Mouse (Mus musculus) kidney, embryonic 14.5 days (tissue): ENCODE measurements around the gene Itpripl1. TPM values are rescaled to one million over a fixed set of nuclear protein-coding genes. Genes with fewer than 3 reads are reported as not detected.
"Not testable (repeated sequence)": the region's sequence is repeated elsewhere in the genome, so short reads cannot be mapped to it uniquely, and the experiment has no call there.

Experiments used
- ATAC-seq: fragments of 200-750 bp; cut with Nextera tagmentation; 2 replicates; pipeline ENCODE4 v1.8.0; 2017; ENCODE audit warnings: moderate number of reproducible peaks, mild to moderate bottlenecking, moderate TSS enrichment, moderate library complexity; ENCODE audit not compliant: low FRiP score, low TSS enrichment
- H3K27ac ChIP-seq: fragments of 300-500 bp; sonication (generic); 2 replicates; pipeline ENCODE4 v1.5.1; 2014; ENCODE audit warnings: low read depth, mild to moderate bottlenecking, low read length, moderate library complexity, mixed read lengths
- H3K27me3 ChIP-seq: fragments of 300-500 bp; sonication (generic); 2 replicates; pipeline ENCODE4 v1.6.1; 2014; ENCODE audit warnings: mild to moderate bottlenecking, low read length; ENCODE audit not compliant: control insufficient read depth, insufficient read depth
- H3K36me3 ChIP-seq: fragments of 300-500 bp; sonication (generic); 2 replicates; pipeline ENCODE4 v1.6.1; 2014; ENCODE audit warnings: low read length, mixed read lengths; ENCODE audit not compliant: control insufficient read depth, insufficient read depth
- H3K4me1 ChIP-seq: fragments of 300-500 bp; sonication (generic); 2 replicates; pipeline ENCODE4 v1.6.1; 2014; ENCODE audit warnings: low read length, mixed read lengths; ENCODE audit not compliant: control insufficient read depth, insufficient read depth
- H3K4me2 ChIP-seq: fragments of 300-500 bp; sonication (generic); replicated peaks from 2 replicates; pipeline ENCODE4 v1.6.1; 2014; ENCODE audit warnings: low read depth, mild to moderate bottlenecking, low read length
- H3K4me3 ChIP-seq: fragments of 300-500 bp; sonication (generic); 2 replicates; pipeline ENCODE4 v1.5.1; 2014; ENCODE audit warnings: mild to moderate bottlenecking, low read length
- H3K9ac ChIP-seq: fragments of 300-500 bp; sonication (generic); 2 replicates; pipeline ENCODE4 v1.6.1; 2014; ENCODE audit warnings: low read depth, mild to moderate bottlenecking, low read length, moderate library complexity
- H3K9me3 ChIP-seq: fragments of 300-500 bp; sonication (generic); 2 replicates; pipeline ENCODE4 v1.6.1; 2016; ENCODE audit warnings: low read length; ENCODE audit not compliant: control insufficient read depth
- WGBS: fragments of 180-500 bp; shearing (Covaris S2); extraction: QIAGEN DNeasy Blood & Tissue Kit; methylation state at CpG from one replicate; pipeline ENCODE4 v1.1.7; 2014; 5-methylcytosine and 5-hydroxymethylcytosine counted together
- polyA plus RNA-seq: library from polyadenylated mRNA; unstranded; fragments of >200 nt; fragmentation: Nextera tagmentation; extraction: Ambion mirVana; gene quantifications from 2 replicates; pipeline ENCODE4 v1.2.1, GENCODE M21; 2014

The Itpripl1 gene
- polyA plus RNA-seq, result 22.7 and 22.8 TPM in 2 replicates

GRCm38 (mm10) chr2:127143158-127144063, at the start of gene Itpripl1:
TSS of gene Itpripl1 (minus strand) at chr2:127143442.
- Histone ChIP-seq H3K4me2 (peak within 1 kb of the TSS; percentile 66), H3K4me1 (no peaks in the 10 kb centered on the region; the same call in 1 of the 2 replicates), H3K4me3 (peak within 1 kb of the TSS; percentile 48), H3K9me3 (no peaks in the 10 kb centered on the region), H3K27me3 (no peaks in the 10 kb centered on the region), H3K9ac (peak within 1 kb of the TSS; percentile 64), H3K36me3 (peaks cover 14% of the 10 kb centered on the region; the same call in 1 of the 2 replicates), H3K27ac (no peak within 1 kb of the TSS)
- WGBS, result 2% methylated on average over 31 of the region's 31 CpGs
- peak; percentile 95 for ATAC-seq

GRCm38 (mm10) chr2:127189574-127189973, 46.3 kb upstream of the Itpripl1 start:
- Histone ChIP-seq H3K9me3 (no peaks in the 10 kb centered on the region), H3K27ac (no peak overlapping the region), H3K9ac (no peak overlapping the region), H3K36me3 (no peaks in the 10 kb centered on the region), H3K4me2 (no peak overlapping the region), H3K27me3 (no peaks in the 10 kb centered on the region), H3K4me1 (no peaks in the 10 kb centered on the region), H3K4me3 (no peak overlapping the region)
- ATAC-seq, result no peak

- peak; percentile 100 for ATAC-seq
- Histone ChIP-seq H3K36me3 (no peaks in the 10 kb centered on the region), H3K4me2 (peak overlapping the region; percentile 75), H3K9ac (peak overlapping the region; percentile 70), H3K27ac (peak overlapping the region; percentile 86), H3K4me3 (peak overlapping the region; percentile 55), H3K4me1 (no peaks in the 10 kb centered on the region), H3K9me3 (no peaks in the 10 kb centered on the region), H3K27me3 (no peaks in the 10 kb centered on the region)
- WGBS, result under 1% methylated on average over 17 of the region's 17 CpGs
Observed at GRCm38 (mm10) chr2:127182598-127183381, 39.5 kb upstream of the Itpripl1 start.

- H3K4me2 ChIP-seq, H3K9ac ChIP-seq, H3K27ac ChIP-seq, H3K4me3 ChIP-seq, H3K9me3 ChIP-seq, ATAC-seq, H3K27me3 ChIP-seq, H3K36me3 ChIP-seq, H3K4me1 ChIP-seq: not testable (repeated sequence)
- WGBS, result 13% methylated on average over 1 of the region's 1 CpGs
Observed at GRCm38 (mm10) chr2:127166261-127166660, 23.0 kb upstream of the Itpripl1 start.

- H3K27me3 ChIP-seq, result no peaks in the 10 kb centered on the region
- no peak overlapping the region for H3K9ac ChIP-seq
- 59% methylated on average over 4 of the region's 4 CpGs for WGBS
Observed at GRCm38 (mm10) chr2:127165675-127166074, 22.4 kb upstream of the Itpripl1 start.

GRCm38 (mm10) chr2:127145699-127146098, 2.5 kb upstream of the Itpripl1 start:
- no peak overlapping the region for H3K4me2 ChIP-seq
- H3K9me3 ChIP-seq, result no peaks in the 10 kb centered on the region
- H3K36me3 ChIP-seq, result peaks cover 7% of the 10 kb centered on the region; the same call in 1 of the 2 replicates
- H3K9ac ChIP-seq, result no peak overlapping the region
- no peak overlapping the region for H3K27ac ChIP-seq
- 78% methylated on average over 3 of the region's 3 CpGs for WGBS
- no peak for ATAC-seq
- no peak overlapping the region for H3K4me3 ChIP-seq
- no peaks in the 10 kb centered on the region for H3K27me3 ChIP-seq
- H3K4me1 ChIP-seq, result no peaks in the 10 kb centered on the region; the same call in 1 of the 2 replicates

More at GRCm38 (mm10) chr2:127165675-127166074, 22.4 kb upstream of the Itpripl1 start:
- no peaks in the 10 kb centered on the region for H3K9me3 ChIP-seq
- no peak for ATAC-seq
- H3K4me1 ChIP-seq, result no peaks in the 10 kb centered on the region
- no peak overlapping the region for H3K4me2 ChIP-seq
- H3K4me3 ChIP-seq, result no peak overlapping the region
- no peak overlapping the region for H3K27ac ChIP-seq
- no peaks in the 10 kb centered on the region for H3K36me3 ChIP-seq

- Histone ChIP-seq H3K36me3 (peaks cover 14% of the 10 kb centered on the region; the same call in 1 of the 2 replicates), H3K4me1 (peaks cover 2% of the 10 kb centered on the region; the same call in 1 of the 2 replicates), H3K4me3 (peak overlapping the region; percentile 48), H3K4me2 (peak overlapping the region; percentile 66), H3K27me3 (no peaks in the 10 kb centered on the region), H3K9me3 (no peaks in the 10 kb centered on the region), H3K27ac (no peak overlapping the region), H3K9ac (peak overlapping the region; percentile 64)
- 15% methylated on average over 6 of the region's 6 CpGs for WGBS
- no peak; the same call in 1 of the 2 replicates for ATAC-seq
Observed at GRCm38 (mm10) chr2:127142577-127143157, 575 bp downstream of the Itpripl1 start.

GRCm38 (mm10) chr2:127142031-127142430, 1.2 kb downstream of the Itpripl1 start:
- Histone ChIP-seq H3K9ac (no peak overlapping the region), H3K27ac (no peak overlapping the region)

More at GRCm38 (mm10) chr2:127142031-127142430, 1.2 kb downstream of the Itpripl1 start:
- no peak for ATAC-seq
- peaks cover 2% of the 10 kb centered on the region; the same call in 1 of the 2 replicates for H3K4me1 ChIP-seq
- no peaks in the 10 kb centered on the region for H3K9me3 ChIP-seq
- WGBS, result 76% methylated on average over 10 of the region's 10 CpGs
- H3K4me3 ChIP-seq, result no peak overlapping the region; the same call in 1 of the 2 replicates
- no peaks in the 10 kb centered on the region for H3K27me3 ChIP-seq
- peak overlapping the region; percentile 66 for H3K4me2 ChIP-seq
- peaks cover 14% of the 10 kb centered on the region; the same call in 1 of the 2 replicates for H3K36me3 ChIP-seq
